Mouse (Mus musculus): ENCODE results near the gene March1.

- TF ChIP-seq CTCF (IDR thresholded peaks at IDR 0.05; ENCODE audit: borderline replicate concordance, insufficient read depth, low read depth, low read length): no peak
- no peak for TF ChIP-seq POLR2A (IDR thresholded peaks at IDR 0.05; ENCODE audit: borderline replicate concordance, insufficient read depth, low read length)
Observed at GRCm38 (mm10) chr8:66490624-66491023, 872.9 kb downstream of the March1 start.

Measured in cerebellum, adult 2 months (tissue).